Mouse (Mus musculus) Patski (cell line): ENCODE data around the gene Tnxb. TPM values are rescaled to one million over a fixed set of nuclear protein-coding genes. Genes with fewer than 3 reads are reported as not detected.
A peak's percentile ranks its signal among the peaks of the same experiment; 100 is the strongest.
"Not testable (repeated sequence)": the region's sequence is repeated elsewhere in the genome, so short reads cannot be mapped to it uniquely, and the experiment has no call there.

Source experiments
- ATAC-seq: fragments of 100-300 bp; one replicate; pipeline ENCODE4 v1.8.0; 2021
- CTCF ChIA-PET: fragments of 350-600 bp; sonication (Branson Sonifier 250); formaldehyde crosslinking; loops from one replicate; lab custom pipeline; 2022; ENCODE audit warnings: inconsistent platforms; lab: Charles Lee
- POLR2A ChIA-PET: fragments of 350-600 bp; sonication (Branson Sonifier 250); formaldehyde crosslinking; loops from one replicate; lab custom pipeline; 2022; ENCODE audit warnings: antibody characterized with exemption, inconsistent platforms; lab: Charles Lee
- DNase-seq: peaks from one replicate; pipeline ENCODE4 v3.0.0-alpha.2; 2011; ENCODE audit warnings: low read depth, low spot score
- H3K27me3 ChIP-seq: fragments of 371-371 bp; one replicate; pipeline ENCODE4 v1.5.1; 2021
- CTCF ChIP-seq: fragments of 100-300 bp; IDR thresholded peaks from one replicate; pipeline ENCODE4 v1.5.1; 2021
- in situ Hi-C: fragments of 300-500 bp; cut with MboI; formaldehyde crosslinking; loops from 3 replicates; pipeline ENCODE4 v1.11.1; 2018; ENCODE audit warnings: low pct_unique_long_range_greater_than_20kb, mixed read lengths
- polyA plus RNA-seq: library from polyadenylated mRNA; unstranded; gene quantifications from one replicate; pipeline ENCODE4 v1.2.3, GENCODE M21; 2021

Gene Tnxb
- polyA plus RNA-seq, 1 experiment from 2014 or later: 0.50 TPM

- no peaks in the 10 kb centered on the region for H3K27me3 ChIP-seq
- DNase-seq (no peak), ATAC-seq (no peak)
- CTCF ChIA-PET: no interaction called here
- no peak for TF ChIP-seq CTCF
- in situ Hi-C loops: no loop called here
- POLR2A ChIA-PET: no interaction called here
Observed at GRCm38 (mm10) chr17:34690458-34690857, 20.1 kb downstream of the Tnxb start.

DNA sequence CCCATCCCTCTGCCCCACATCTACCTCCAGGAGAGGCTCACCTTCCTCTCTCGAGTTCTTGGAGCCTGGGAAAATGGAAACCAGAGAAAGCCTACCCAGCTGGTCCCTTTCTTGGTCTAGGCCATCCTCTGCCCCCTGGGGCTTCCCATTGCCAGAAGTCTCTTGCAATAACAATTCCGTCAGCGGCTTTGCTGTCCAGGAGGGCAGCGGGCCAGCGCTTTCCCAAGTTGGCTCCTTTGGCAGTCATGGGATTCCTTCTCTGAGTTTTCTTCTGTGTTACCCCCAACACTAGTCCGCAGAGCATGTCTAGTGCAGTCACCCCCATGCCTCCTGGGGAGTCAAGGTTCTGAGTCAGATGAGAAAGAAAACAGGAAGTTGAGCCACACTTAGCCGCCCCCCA is 22.6 kb downstream of the Tnxb start:
- in situ Hi-C loops: no loop called here
- no peaks in the 10 kb centered on the region for H3K27me3 ChIP-seq

GRCm38 (mm10) chr17:34699575-34700408 is 29.5 kb downstream of the Tnxb start:
- DNase-seq (no peak), ATAC-seq (no peak)
- ChIA-PET CTCF (no interaction called here), POLR2A (no interaction called here)
- in situ Hi-C loops: loop anchor here (5.0 kb wide), 1 partner anchor 37 kb away; no protein-coding TSS in a partner anchor
- H3K27me3 ChIP-seq: no peaks in the 10 kb centered on the region
- TF ChIP-seq CTCF: no peak

More for the DNA sequence above, 22.6 kb downstream of the Tnxb start:
- DNase-seq: peak; percentile 34
- no peak for TF ChIP-seq CTCF
- CTCF ChIA-PET: no interaction called here
- POLR2A ChIA-PET: no interaction called here
- no peak for ATAC-seq

GRCm38 (mm10) chr17:34700671-34701071 is 30.3 kb downstream of the Tnxb start:
- in situ Hi-C loops: no loop called here

DNA sequence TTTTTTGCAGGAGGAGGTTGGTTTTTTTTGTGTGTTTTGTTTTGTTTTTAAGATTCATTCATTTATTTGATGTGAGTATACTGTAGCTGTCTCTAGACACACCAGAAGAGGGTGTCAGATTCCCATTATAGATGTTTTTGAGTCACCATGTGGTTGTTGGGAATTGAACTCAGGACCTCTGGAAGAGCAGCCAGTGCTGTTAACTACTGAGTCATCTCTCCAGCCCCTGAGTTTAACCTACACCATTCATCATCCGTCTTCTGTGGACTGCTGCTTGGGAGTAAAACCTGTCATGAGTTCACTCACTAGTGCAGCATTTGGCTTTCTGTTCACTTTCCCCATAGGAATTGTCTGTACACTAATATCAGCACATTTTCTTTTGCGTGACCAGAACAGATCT is 36.1 kb downstream of the Tnxb start:
- in situ Hi-C loops, POLR2A ChIA-PET, CTCF ChIA-PET, DNase-seq, H3K27me3 ChIP-seq, ATAC-seq: not testable (repeated sequence)

More at GRCm38 (mm10) chr17:34700671-34701071, 30.3 kb downstream of the Tnxb start:
- POLR2A ChIA-PET: no interaction called here
- no peak for DNase-seq
- no peak for TF ChIP-seq CTCF
- no peaks in the 10 kb centered on the region for H3K27me3 ChIP-seq
- CTCF ChIA-PET: no interaction called here
- ATAC-seq: no peak

DNA sequence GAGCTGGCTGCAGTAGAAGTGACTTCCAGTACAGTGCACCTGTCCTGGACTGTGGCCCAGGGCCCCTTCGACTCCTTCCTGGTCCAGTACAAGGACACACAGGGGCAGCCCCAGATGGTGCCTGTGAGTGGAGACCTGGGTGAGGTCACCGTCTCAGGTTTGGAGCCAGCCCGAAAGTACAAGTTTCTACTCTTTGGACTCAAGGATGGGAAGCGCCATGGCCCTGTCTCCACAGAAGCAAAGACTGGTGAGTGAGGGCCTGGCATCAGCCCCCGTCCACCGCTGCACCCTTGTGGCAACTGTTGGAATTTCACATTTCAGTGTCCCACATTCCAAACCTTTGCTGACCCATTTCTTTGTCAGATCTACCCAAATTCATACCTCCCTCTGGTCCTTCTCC is 42.6 kb downstream of the Tnxb start:
- TF ChIP-seq CTCF: no peak
- DNase-seq (no peak), ATAC-seq (peak; percentile 20)
- no peaks in the 10 kb centered on the region for H3K27me3 ChIP-seq
- ChIA-PET POLR2A (no interaction called here), CTCF (interaction anchor here (1.0 to 1.7 kb wide), 2 partner anchors 15 to 57 kb away, joined by 4 to 7 read pairs; no protein-coding TSS in a partner anchor)
- in situ Hi-C loops: no loop called here

DNA sequence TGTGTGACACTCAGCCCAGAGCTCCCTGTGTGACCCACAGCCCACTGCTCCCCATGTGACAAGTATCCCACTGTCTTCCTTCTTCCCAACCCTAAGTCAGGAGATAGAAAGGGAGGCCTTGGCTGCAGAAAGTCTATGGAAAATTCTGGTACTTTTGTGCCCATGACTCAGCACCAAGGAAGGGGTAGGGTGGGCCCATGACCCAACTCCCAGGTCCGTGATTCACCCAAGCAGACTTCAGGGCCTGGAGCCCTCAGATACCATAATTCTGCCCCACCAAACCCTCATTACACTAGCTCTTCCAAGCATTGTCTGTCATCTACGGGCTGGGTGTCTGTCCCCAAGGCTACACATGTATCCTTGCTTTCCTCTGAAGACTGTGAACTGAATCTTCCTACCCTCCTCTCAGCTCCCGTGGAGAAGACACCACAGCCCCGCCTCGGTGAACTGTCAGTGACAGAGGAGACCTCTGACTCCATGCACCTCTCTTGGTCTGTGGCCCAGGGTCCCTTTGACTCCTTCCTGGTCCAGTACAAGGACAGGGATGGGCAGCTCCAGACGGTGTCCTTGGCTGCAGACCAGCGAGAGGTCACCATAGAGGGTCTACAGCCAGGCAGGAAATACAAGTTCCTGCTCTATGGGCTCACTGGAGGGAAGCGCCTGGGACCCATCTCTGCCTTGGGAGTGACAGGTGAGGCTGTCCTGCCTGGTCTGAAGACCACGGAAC is 44.0 kb downstream of the Tnxb start:
- CTCF ChIA-PET, ATAC-seq, H3K27me3 ChIP-seq, DNase-seq, POLR2A ChIA-PET, in situ Hi-C loops: not testable (repeated sequence)

- ATAC-seq, in situ Hi-C loops, H3K27me3 ChIP-seq, POLR2A ChIA-PET, CTCF ChIA-PET, DNase-seq: not testable (repeated sequence)
Observed at GRCm38 (mm10) chr17:34714908-34715445, 44.6 kb downstream of the Tnxb start.

DNA sequence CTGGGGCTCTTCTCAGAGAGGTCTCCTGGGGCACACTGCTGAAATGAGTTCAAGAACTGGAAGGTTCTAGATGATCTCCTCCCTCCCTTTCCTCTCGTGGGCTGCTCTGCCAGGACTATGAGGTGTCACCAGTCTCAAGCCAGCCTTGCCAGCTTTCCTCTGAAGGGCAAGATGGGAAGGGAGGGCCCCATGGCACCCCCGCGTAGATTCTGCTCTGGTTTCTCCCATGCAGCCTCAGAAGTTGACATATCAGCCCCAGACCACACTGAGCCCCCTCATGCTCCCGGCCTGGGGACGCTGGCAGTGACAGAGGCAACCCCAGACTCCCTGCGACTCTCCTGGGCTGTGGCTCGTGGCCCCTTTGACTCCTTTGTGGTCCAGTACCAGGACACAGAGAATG is 45.1 kb downstream of the Tnxb start:
- in situ Hi-C loops, POLR2A ChIA-PET, DNase-seq, ATAC-seq, CTCF ChIA-PET, H3K27me3 ChIP-seq: not testable (repeated sequence)

- CTCF ChIA-PET: no interaction called here
- in situ Hi-C loops: no loop called here
- H3K27me3 ChIP-seq: no peaks in the 10 kb centered on the region
- no peak for DNase-seq
- POLR2A ChIA-PET: no interaction called here
- ATAC-seq: no peak
- no peak for TF ChIP-seq CTCF
Observed at GRCm38 (mm10) chr17:34716247-34716646, 45.9 kb downstream of the Tnxb start.

GRCm38 (mm10) chr17:34717401-34717800 is 47.1 kb downstream of the Tnxb start:
- DNase-seq (no peak), ATAC-seq (no peak)
- ChIA-PET POLR2A (no interaction called here), CTCF (no interaction called here)
- in situ Hi-C loops: no loop called here
- no peak for TF ChIP-seq CTCF
- no peaks in the 10 kb centered on the region for H3K27me3 ChIP-seq

- POLR2A ChIA-PET, ATAC-seq, DNase-seq, H3K27me3 ChIP-seq, CTCF ChIA-PET, in situ Hi-C loops: not testable (repeated sequence)
Observed at GRCm38 (mm10) chr17:34719886-34720285, 49.6 kb downstream of the Tnxb start.

DNA sequence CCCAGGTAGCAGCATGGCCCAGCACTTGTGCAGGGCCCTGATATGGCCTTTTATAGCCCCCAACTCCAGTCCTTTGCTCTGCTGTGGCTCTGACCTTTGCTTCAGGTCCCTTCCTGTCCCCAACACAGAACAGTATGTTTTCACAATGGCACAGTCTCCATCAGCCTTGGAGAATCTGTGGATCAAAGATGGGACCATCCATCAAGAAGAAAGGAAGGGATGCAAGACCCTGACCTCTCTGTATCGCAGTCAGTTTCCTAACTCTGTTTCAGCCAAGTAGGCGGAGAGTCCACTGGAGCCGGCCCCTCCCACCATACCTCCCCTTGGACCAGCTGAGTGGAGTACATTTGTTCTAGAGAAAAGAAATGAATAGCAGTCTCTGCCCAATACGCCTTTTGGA is 51.9 kb downstream of the Tnxb start:
- in situ Hi-C loops, POLR2A ChIA-PET, H3K27me3 ChIP-seq, CTCF ChIA-PET, DNase-seq, ATAC-seq: not testable (repeated sequence)
